Mouse (Mus musculus) heart, embryonic 14.5 days (tissue): ENCODE data around the gene Cryba4. TPM values are rescaled to one million over a fixed set of nuclear protein-coding genes. Genes with fewer than 3 reads are reported as not detected.
A peak's percentile ranks its signal among the peaks of the same experiment; 100 is the strongest.

Experiments
- ATAC-seq: fragments of 200-750 bp; cut with Nextera tagmentation; 2 replicates; pipeline ENCODE4 v1.8.0; 2017; ENCODE audit warnings: low read depth, moderate TSS enrichment; ENCODE audit not compliant: insufficient number of reproducible peaks, insufficient read depth, low FRiP score
- H3K27ac ChIP-seq, 2 experiments: fragments of 200-500 bp in 1 of 2; fragments of 300-500 bp in 1 of 2; sonication (generic) in 1 of 2; replicated peaks in 1 of 2; 2 replicates each; pipeline ENCODE4 v1.5.1; 2012 to 2014; ENCODE audit warnings: low read depth in 2 of 2, low read length in 2 of 2, control low read depth in 1 of 2, mild to moderate bottlenecking in 1 of 2, mixed read lengths in 1 of 2; ENCODE audit not compliant: control insufficient read depth in 1 of 2, insufficient read depth in 1 of 2
- H3K27me3 ChIP-seq: fragments of 300-500 bp; sonication (generic); 2 replicates; pipeline ENCODE4 v1.6.1; 2014; ENCODE audit warnings: mild to moderate bottlenecking, low read length, control low read depth; ENCODE audit not compliant: control insufficient read depth, insufficient read depth
- H3K36me3 ChIP-seq: fragments of 300-500 bp; sonication (generic); 2 replicates; pipeline ENCODE4 v1.6.1; 2014; ENCODE audit warnings: mild to moderate bottlenecking, control low read depth, low read length, mixed read lengths; ENCODE audit not compliant: control insufficient read depth, insufficient read depth
- H3K4me1 ChIP-seq, 2 experiments: fragments of 200-500 bp in 1 of 2; fragments of 300-500 bp in 1 of 2; sonication (generic) in 1 of 2; 2 replicates each; pipeline ENCODE4 v1.6.1; 2012 to 2014; ENCODE audit warnings: low read length in 2 of 2, control low read depth in 1 of 2, mixed read lengths in 1 of 2; ENCODE audit not compliant: control insufficient read depth in 2 of 2, insufficient read depth in 2 of 2
- H3K4me2 ChIP-seq: fragments of 300-500 bp; sonication (generic); 2 replicates; pipeline ENCODE4 v1.6.1; 2014; ENCODE audit warnings: mild to moderate bottlenecking, low read length
- H3K4me3 ChIP-seq, 2 experiments: fragments of 200-500 bp in 1 of 2; fragments of 300-500 bp in 1 of 2; sonication (generic) in 1 of 2; 2 replicates each; pipeline ENCODE4 v1.5.1; 2012 to 2014; ENCODE audit warnings: low read length in 2 of 2, mild to moderate bottlenecking in 2 of 2, control low read depth in 1 of 2, low read depth in 1 of 2, moderate library complexity in 1 of 2; ENCODE audit not compliant: control insufficient read depth in 1 of 2, insufficient read depth in 1 of 2
- H3K9ac ChIP-seq: fragments of 300-500 bp; sonication (generic); 2 replicates; pipeline ENCODE4 v1.6.1; 2014; ENCODE audit warnings: mild to moderate bottlenecking, low read length
- H3K9me3 ChIP-seq: fragments of 300-500 bp; sonication (generic); 2 replicates; pipeline ENCODE4 v1.6.1; 2016; ENCODE audit warnings: low read length, control low read depth; ENCODE audit not compliant: control insufficient read depth
- WGBS: fragments of 180-500 bp; shearing (Covaris S2); extraction: QIAGEN DNeasy Blood & Tissue Kit; methylation state at CpG from one replicate; pipeline ENCODE4 v1.1.7; 2014; 5-methylcytosine and 5-hydroxymethylcytosine counted together
- polyA plus RNA-seq: library from polyadenylated mRNA; unstranded; fragments of >200 nt; fragmentation: Nextera tagmentation; extraction: Ambion mirVana; gene quantifications from 2 replicates; pipeline ENCODE4 v1.2.1, GENCODE M21; 2014

Cryba4 gene
- polyA plus RNA-seq, 1 experiment from 2014 or later = 2.2 TPM

GRCm38 (mm10) chr5:112285548-112286085 lies 33.3 kb upstream of the Cryba4 start:
- Histone ChIP-seq H3K4me3 (no peak overlapping the region), H3K27ac (no peak overlapping the region), H3K4me1 (peaks cover 18 to 64% of the 10 kb centered on the region in 2 experiments), H3K27me3 (no peaks in the 10 kb centered on the region), H3K9ac (no peak overlapping the region), H3K36me3 (no peaks in the 10 kb centered on the region), H3K9me3 (no peaks in the 10 kb centered on the region), H3K4me2 (no peak overlapping the region)
- WGBS = 89% methylated on average over 7 of the region's 7 CpGs
- no peak for ATAC-seq

GRCm38 (mm10) chr5:112284203-112284582 lies 31.9 kb upstream of the Cryba4 start:
- no peak for ATAC-seq
- Histone ChIP-seq H3K36me3 (no peaks in the 10 kb centered on the region), H3K4me2 (no peak overlapping the region), H3K9me3 (no peaks in the 10 kb centered on the region), H3K27me3 (no peaks in the 10 kb centered on the region), H3K4me3 (no peak overlapping the region), H3K27ac (peak overlapping the region; percentile 59 to 68), H3K4me1 (peaks cover 25 to 69% of the 10 kb centered on the region in 2 experiments), H3K9ac (peak overlapping the region; percentile 21; the same call in 1 of the 2 replicates)
- 63% methylated on average over 7 of the region's 7 CpGs for WGBS

DNA sequence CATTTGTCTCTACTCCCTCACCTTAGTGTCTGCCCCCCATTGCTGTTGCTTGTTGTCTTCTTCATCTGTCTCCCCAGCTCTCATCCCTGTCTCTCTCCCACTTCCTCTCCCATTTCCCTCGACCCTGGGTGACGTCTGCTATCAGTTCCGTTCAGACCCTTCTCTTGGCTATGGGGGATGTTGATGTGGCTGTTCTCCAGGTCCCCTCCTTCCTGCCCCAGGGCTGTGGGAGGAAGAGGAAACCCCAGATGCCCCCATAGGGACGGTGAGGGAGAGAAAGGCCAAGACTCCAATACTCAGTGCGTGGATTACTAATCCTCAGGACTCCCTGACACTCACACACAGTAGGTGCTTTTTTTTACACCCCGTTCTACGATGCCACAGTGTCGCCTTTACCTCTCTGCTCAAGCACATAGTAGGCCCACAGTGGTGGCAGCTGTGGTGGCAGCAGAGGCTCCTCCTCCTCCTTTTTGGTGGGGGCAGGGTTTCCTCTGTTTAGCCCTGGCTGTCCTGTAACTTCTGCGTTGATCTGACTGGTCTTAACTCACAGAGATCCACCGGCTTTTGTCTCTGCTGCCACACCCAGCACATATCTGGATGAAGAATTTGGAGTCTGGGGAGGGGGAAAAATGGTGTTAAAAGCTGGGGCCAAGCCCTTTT lies 31.4 kb upstream of the Cryba4 start:
- WGBS = 57% methylated on average over 10 of the region's 10 CpGs
- H3K27ac ChIP-seq = peak overlapping the region; percentile 59 to 73
- no peak overlapping the region for H3K9ac ChIP-seq
- H3K9me3 ChIP-seq = no peaks in the 10 kb centered on the region
- no peak overlapping the region for H3K4me3 ChIP-seq
- no peaks in the 10 kb centered on the region for H3K27me3 ChIP-seq
- H3K4me2 ChIP-seq = 0 out of 2 replicates have a peak overlapping the region, but pooled peaks have one; percentile 5
- peaks cover 26 to 68% of the 10 kb centered on the region in 2 experiments for H3K4me1 ChIP-seq
- peak; percentile 58; the same call in 1 of the 2 replicates for ATAC-seq
- no peaks in the 10 kb centered on the region for H3K36me3 ChIP-seq

GRCm38 (mm10) chr5:112282780-112283482 lies 30.6 kb upstream of the Cryba4 start:
- Histone ChIP-seq H3K27ac (peak overlapping the region; percentile 49 to 73), H3K4me1 (peaks cover 26 to 66% of the 10 kb centered on the region in 2 experiments), H3K36me3 (no peaks in the 10 kb centered on the region), H3K9me3 (no peaks in the 10 kb centered on the region), H3K4me3 (no peak overlapping the region), H3K27me3 (no peaks in the 10 kb centered on the region), H3K9ac (peak overlapping the region; percentile 16; the same call in 1 of the 2 replicates), H3K4me2 (peak overlapping the region; percentile 5; the same call in 1 of the 2 replicates)
- no peak for ATAC-seq
- WGBS = 60% methylated on average over 9 of the region's 9 CpGs

GRCm38 (mm10) chr5:112282123-112282779 lies 29.9 kb upstream of the Cryba4 start:
- no peak for ATAC-seq
- H3K9me3 ChIP-seq = no peaks in the 10 kb centered on the region
- no peak overlapping the region; the same call in 1 of the 2 replicates for H3K9ac ChIP-seq
- peak overlapping the region in 1 of 2 experiments; percentile 73; a peak in 3 of 4 replicates for H3K27ac ChIP-seq
- H3K4me2 ChIP-seq = no peak overlapping the region
- H3K4me1 ChIP-seq = peaks cover 26 to 69% of the 10 kb centered on the region in 2 experiments
- H3K4me3 ChIP-seq = no peak overlapping the region
- 70% methylated on average over 6 of the region's 6 CpGs for WGBS
- H3K36me3 ChIP-seq = no peaks in the 10 kb centered on the region
- no peaks in the 10 kb centered on the region for H3K27me3 ChIP-seq

DNA sequence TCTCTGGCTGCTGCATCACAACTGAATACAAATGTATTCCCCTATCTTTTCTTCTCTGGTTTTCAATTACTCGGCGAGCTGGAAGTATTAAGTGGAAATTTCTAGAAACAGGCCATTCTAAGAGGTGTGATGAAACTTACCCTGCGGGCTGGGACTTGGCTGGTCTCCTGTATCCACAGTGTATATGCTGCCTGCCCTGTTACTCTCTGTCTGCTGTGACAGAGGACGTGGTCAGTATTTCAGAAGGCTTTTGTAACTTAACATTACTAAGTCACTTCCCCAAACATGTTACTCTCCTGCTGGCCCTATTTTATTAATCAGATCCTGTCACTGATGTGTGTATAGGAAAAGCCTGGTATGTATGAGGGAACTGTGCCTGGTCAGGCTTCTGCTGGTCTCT lies 29.4 kb upstream of the Cryba4 start:
- no peak overlapping the region for H3K4me3 ChIP-seq

More for the DNA sequence above, 29.4 kb upstream of the Cryba4 start:
- peak overlapping the region in 1 of 2 experiments; percentile 73; a peak in 2 of 4 replicates for H3K27ac ChIP-seq
- H3K27me3 ChIP-seq = no peaks in the 10 kb centered on the region
- no peaks in the 10 kb centered on the region for H3K9me3 ChIP-seq
- peaks cover 26 to 65% of the 10 kb centered on the region in 2 experiments for H3K4me1 ChIP-seq
- no peak overlapping the region for H3K4me2 ChIP-seq
- H3K9ac ChIP-seq = no peak overlapping the region
- ATAC-seq = no peak
- H3K36me3 ChIP-seq = no peaks in the 10 kb centered on the region
- 70% methylated on average over 4 of the region's 4 CpGs for WGBS
